Mouse (Mus musculus) CH12.LX (cell line): ENCODE data around the gene Nasp.
A peak's percentile ranks its signal among the peaks of the same experiment; 100 is the strongest.

Experiments used
- BHLHE40 ChIP-seq: IDR thresholded peaks from 2 replicates; pipeline ENCODE4 v1.6.1; 2011; ENCODE audit warnings: mild to moderate bottlenecking, low read depth, low read length, improper control_type of control experiment
- CTCF ChIP-seq, 2 experiments: IDR thresholded peaks in 1 of 2; conservative IDR thresholded peaks in 1 of 2; 2 replicates each; pipeline ENCODE4 v1.5.1; 2011 to 2012; ENCODE audit warnings: low read depth in 2 of 2, low read length in 2 of 2, improper control_type of control experiment in 1 of 2, inconsistent platforms in 1 of 2, mild to moderate bottlenecking in 1 of 2, moderate library complexity in 1 of 2
- E2F4 ChIP-seq: IDR thresholded peaks from 2 replicates; pipeline ENCODE4 v1.6.1; 2011; ENCODE audit warnings: low read depth, low read length, improper control_type of control experiment; ENCODE audit not compliant: insufficient replicate concordance
- HCFC1 ChIP-seq: IDR thresholded peaks from 2 replicates; pipeline ENCODE4 v1.6.1; 2012; ENCODE audit warnings: low read depth, mild to moderate bottlenecking, inconsistent platforms, low read length, improper control_type of control experiment
- MAFK ChIP-seq: IDR thresholded peaks from 2 replicates; pipeline ENCODE4 v1.6.1; 2011; ENCODE audit warnings: low read length, improper control_type of control experiment; ENCODE audit not compliant: insufficient replicate concordance
- MAX ChIP-seq: IDR thresholded peaks from 2 replicates; pipeline ENCODE4 v1.6.1; 2011; ENCODE audit warnings: low read length, improper control_type of control experiment
- POLR2A ChIP-seq: IDR thresholded peaks from 2 replicates; pipeline ENCODE4 v1.6.1; 2011; ENCODE audit warnings: low read depth, mild to moderate bottlenecking, improper control_type of control experiment, low read length
- RAD21 ChIP-seq: IDR thresholded peaks from 2 replicates; pipeline ENCODE4 v1.6.1; 2011; ENCODE audit warnings: low read depth, mild to moderate bottlenecking, low read length, improper control_type of control experiment, moderate library complexity
- TCF12 ChIP-seq: IDR thresholded peaks from 2 replicates; pipeline ENCODE4 v1.6.1; 2014; ENCODE audit warnings: low read depth, mild to moderate bottlenecking, inconsistent platforms, low read length, improper control_type of control experiment

DNA sequence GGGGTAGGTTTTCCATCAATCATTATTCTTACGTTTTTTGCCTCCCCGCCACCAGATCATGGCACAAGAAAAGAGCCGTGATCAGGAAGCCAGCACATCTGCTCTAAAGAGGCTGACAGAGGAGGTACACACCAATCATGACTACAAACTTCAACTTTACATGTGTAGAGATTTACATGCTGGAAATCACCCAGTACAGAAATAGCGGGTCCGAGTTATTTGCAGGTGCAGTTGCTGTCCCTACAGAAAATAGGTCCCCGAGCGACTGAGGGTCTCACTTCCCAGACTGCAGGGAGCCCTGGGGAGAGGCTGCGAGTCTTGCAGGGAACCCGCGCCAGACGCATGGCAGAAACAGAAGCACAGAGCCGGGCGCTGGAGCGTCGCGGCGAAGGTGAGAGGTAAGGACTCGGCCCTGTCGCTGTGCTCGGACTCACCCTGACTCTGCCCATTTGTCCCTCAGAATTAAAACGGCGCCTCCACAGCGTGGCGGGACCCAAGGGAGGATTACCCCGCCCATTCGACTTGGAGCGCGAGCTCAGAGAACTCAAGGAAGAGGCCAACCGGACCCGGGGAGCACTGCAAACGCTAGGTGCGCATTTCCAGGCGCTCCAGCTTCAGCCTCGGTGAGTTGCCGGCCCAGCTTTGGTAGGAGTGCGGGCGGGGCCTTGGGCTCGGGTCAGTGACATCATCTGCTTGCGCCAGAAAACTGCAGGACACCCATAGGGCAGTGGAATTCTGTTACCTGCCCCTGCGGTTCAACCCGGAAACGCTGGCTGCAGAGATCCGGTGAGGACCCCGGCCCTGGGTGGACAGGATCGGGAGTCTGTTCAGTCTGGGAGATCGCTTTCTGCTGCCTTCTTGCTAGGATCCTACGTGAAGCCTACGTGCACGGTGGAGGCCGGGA lies 30.5 kb downstream of the Nasp start:
- TF ChIP-seq HCFC1 (peak; percentile 86), CTCF (conservative IDR thresholded peaks at IDR 0.05 in 1 of 2, IDR thresholded peaks at IDR 0.05 in 1 of 2; ENCODE audit: low read depth in 2 of 2, low read length in 2 of 2) (no peak), POLR2A (peak; percentile 81), E2F4 (no peak), MAFK (0 out of 2 replicates have a peak, but pooled peaks have one; percentile 9), TCF12 (peak; percentile 71), BHLHE40 (peak; percentile 22), MAX (peak; percentile 59), RAD21 (no peak)
